Mouse (Mus musculus): ENCODE measurements around the gene Zbtb7a. TPM values are rescaled to one million over a fixed set of nuclear protein-coding genes. Genes with fewer than 3 reads are reported as not detected.

The Zbtb7a gene
- polyA plus RNA-seq, 1 experiment: 12.7 TPM

DNA sequence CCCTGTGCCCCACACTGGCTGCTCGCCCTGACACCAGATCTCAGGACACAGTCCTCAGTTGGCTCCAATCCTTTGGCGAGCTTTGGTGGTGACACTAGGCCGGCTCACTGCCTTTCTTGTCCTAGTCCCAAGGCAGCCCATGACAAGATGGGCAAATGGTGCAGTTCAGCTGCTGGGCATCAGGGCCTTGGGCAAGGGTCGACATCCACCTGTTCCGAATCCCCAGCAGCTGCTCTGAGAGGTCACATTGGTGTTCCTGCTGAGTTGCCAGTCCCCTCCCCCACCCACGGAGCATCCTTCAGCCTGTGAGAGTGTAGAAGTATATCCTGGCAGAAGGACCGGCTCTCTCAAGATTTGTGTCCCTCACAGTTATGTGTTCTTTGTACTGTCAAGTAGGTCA, 14.4 kb upstream of the Zbtb7a start:
- TF ChIP-seq CTCF (IDR thresholded peaks at IDR 0.05; ENCODE audit: borderline replicate concordance, extremely low read depth, insufficient read depth, insufficient read length) (no peak), POLR2A (IDR thresholded peaks at IDR 0.05; ENCODE audit: borderline replicate concordance, extremely low read depth, insufficient read depth, insufficient read length, poor library complexity, severe bottlenecking) (no peak)
- no peak for DNase-seq (ENCODE audit: low read depth)

- no peak for DNase-seq (ENCODE audit: low read depth)
- TF ChIP-seq POLR2A (IDR thresholded peaks at IDR 0.05; ENCODE audit: borderline replicate concordance, extremely low read depth, insufficient read depth, insufficient read length, poor library complexity, severe bottlenecking) (no peak), CTCF (IDR thresholded peaks at IDR 0.05; ENCODE audit: borderline replicate concordance, extremely low read depth, insufficient read depth, insufficient read length) (no peak)
Measured at GRCm38 (mm10) chr10:81122889-81123288, 12.1 kb upstream of the Zbtb7a start.

- no peak for DNase-seq (ENCODE audit: low read depth)
Measured at GRCm38 (mm10) chr10:81123500-81123899, 11.5 kb upstream of the Zbtb7a start.

GRCm38 (mm10) chr10:81134181-81134587, 836 bp upstream of the Zbtb7a start:
- TF ChIP-seq POLR2A (IDR thresholded peaks at IDR 0.05; ENCODE audit: borderline replicate concordance, extremely low read depth, insufficient read depth, insufficient read length, poor library complexity, severe bottlenecking): no peak
- no peak for DNase-seq (ENCODE audit: low read depth)

More at GRCm38 (mm10) chr10:81123500-81123899, 11.5 kb upstream of the Zbtb7a start:
- TF ChIP-seq POLR2A (IDR thresholded peaks at IDR 0.05; ENCODE audit: borderline replicate concordance, extremely low read depth, insufficient read depth, insufficient read length, poor library complexity, severe bottlenecking): no peak
- no peak for TF ChIP-seq CTCF (IDR thresholded peaks at IDR 0.05; ENCODE audit: borderline replicate concordance, extremely low read depth, insufficient read depth, insufficient read length)

DNA sequence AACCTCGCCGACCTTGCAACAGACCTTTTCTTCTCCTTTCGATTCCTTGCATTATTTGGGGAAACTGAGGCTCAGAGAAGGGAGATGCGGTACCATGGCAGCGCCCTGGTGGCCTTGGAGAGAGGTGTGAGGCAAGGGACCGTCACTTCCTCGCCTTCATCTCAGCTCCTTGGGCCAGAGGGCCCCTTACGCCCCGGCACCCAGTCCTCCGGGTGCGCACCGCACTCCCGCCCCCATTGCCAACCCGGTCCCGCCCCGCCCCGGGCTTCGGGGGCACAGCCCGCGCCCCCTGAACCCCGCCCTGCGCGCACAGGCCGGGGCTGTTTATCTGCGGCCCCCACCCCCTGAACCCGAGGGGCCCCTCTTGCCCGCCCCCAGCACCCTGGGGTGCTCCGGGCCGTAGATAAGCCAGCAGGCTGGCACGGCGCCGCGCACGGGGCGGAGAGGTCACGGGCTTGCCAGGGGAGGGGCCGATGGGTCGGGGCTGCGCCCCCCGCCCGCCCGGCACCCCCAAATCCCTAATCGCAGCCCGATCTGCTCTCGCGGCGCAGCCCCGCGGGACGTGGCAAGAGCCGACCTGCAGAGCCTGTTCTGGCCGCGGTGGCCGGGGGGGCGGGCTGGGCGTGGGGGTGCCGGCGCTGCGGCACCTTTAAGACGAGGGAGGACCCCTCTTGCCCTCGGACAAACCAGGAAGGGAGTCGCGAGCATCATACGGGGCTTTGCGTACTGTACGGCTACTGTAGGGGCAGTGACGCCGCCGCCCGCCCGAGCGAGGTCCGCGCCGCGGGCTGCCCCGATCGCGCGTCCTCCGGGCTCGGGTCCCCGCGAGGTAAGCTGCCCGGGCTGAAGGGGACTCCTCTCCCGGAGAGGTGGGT, 1.0 kb downstream of the Zbtb7a start:
- peak; percentile 82 for DNase-seq (ENCODE audit: low read depth)
- TF ChIP-seq CTCF (IDR thresholded peaks at IDR 0.05; ENCODE audit: borderline replicate concordance, extremely low read depth, insufficient read depth, insufficient read length) (peak; percentile 17; the same call in 1 of the 2 replicates), POLR2A (IDR thresholded peaks at IDR 0.05; ENCODE audit: borderline replicate concordance, extremely low read depth, insufficient read depth, insufficient read length, poor library complexity, severe bottlenecking) (peak; percentile 60)

- DNase-seq (ENCODE audit: low read depth): no peak
Measured at GRCm38 (mm10) chr10:81136706-81137231, 1.7 kb downstream of the Zbtb7a start.

DNA sequence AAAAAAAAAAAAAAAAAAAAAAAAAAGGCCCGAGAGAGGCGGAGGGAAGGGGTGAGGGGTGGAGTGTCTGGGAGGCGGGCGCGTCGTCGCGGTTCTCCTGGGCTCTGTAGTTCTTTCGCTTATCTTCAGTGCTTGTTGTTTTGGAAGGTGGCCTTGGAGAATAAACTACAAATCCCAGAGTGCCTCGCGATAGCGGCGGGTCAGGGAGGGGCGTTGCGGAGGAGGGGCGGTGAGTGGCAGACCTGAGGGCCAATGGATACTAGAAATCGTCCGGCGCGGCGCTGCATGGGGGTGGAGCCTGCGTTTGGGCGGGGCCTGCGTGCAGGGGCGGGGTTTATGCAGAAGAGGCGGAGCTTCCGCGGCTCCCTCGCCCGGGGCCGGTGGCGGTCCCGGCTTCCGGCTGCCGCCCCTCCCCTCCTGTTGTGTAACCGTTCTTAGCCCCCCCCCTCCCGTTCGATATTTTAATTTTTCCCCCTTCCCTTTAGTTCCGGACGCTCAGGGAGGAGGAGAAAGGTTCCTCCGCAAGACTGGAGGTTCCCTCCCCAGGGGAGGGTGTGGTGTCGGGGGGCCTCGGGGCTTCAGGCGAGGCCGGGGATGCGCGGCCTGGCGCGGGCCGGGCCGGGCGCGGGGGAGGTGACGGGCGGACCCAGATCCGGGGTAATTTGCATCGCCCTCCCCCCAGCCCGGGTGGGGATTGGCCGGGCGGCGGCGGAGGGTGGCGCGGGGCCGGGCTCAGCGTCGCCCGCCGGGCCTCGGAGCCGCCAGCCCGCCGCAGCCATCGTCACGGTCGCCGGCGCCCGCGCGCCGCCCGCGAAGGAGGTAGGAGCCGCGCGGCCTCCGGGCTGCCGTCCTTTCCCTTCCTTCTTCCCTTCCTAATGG, 2.5 kb downstream of the Zbtb7a start:
- peak; percentile 100 for DNase-seq (ENCODE audit: low read depth)
- peak; percentile 69; the same call in 1 of the 2 replicates for TF ChIP-seq POLR2A (IDR thresholded peaks at IDR 0.05; ENCODE audit: borderline replicate concordance, extremely low read depth, insufficient read depth, insufficient read length, poor library complexity, severe bottlenecking)
- TF ChIP-seq CTCF (IDR thresholded peaks at IDR 0.05; ENCODE audit: borderline replicate concordance, extremely low read depth, insufficient read depth, insufficient read length): no peak

More at GRCm38 (mm10) chr10:81136706-81137231, 1.7 kb downstream of the Zbtb7a start:
- TF ChIP-seq POLR2A (IDR thresholded peaks at IDR 0.05; ENCODE audit: borderline replicate concordance, extremely low read depth, insufficient read depth, insufficient read length, poor library complexity, severe bottlenecking): peak; percentile 30; the same call in 1 of the 2 replicates
- no peak for TF ChIP-seq CTCF (IDR thresholded peaks at IDR 0.05; ENCODE audit: borderline replicate concordance, extremely low read depth, insufficient read depth, insufficient read length)

DNA sequence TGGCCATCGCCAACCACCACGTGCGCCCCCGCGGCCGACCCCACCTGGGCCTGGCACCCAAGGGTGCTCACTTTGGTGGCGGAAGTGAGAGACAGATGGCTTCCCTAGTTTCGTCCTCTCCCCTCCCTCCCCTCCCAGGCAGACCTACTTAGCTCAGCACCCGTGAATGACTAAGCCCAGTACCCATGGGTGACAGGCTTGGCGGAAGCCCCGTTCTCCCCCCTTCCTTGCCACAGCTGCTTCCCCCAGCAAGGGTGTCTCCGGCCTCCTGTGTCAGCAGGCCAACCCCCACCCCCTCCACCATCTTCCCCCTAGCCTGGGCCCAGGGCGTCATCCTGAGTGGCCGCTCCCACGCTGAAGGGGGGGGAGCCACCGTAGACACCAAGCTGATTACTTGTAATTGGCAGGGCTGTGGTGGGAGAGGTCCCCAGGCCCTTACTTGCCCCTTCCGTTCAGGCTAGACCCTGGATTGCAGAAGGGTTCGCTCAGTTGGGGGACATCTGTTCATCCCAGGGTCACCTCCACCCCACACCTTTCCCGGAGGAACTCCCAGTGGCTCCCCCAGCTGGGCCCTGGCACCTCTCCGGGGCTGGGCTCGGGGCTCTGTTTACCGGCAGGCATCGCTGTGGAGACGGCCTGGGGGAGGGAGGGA, 3.2 kb downstream of the Zbtb7a start:
- peak; percentile 51 for DNase-seq (ENCODE audit: low read depth)

GRCm38 (mm10) chr10:81138821-81139528, 4.0 kb downstream of the Zbtb7a start:
- TF ChIP-seq POLR2A (IDR thresholded peaks at IDR 0.05; ENCODE audit: borderline replicate concordance, extremely low read depth, insufficient read depth, insufficient read length, poor library complexity, severe bottlenecking): no peak
- no peak for TF ChIP-seq CTCF (IDR thresholded peaks at IDR 0.05; ENCODE audit: borderline replicate concordance, extremely low read depth, insufficient read depth, insufficient read length)
- no peak for DNase-seq (ENCODE audit: low read depth)

More for the DNA sequence above, 3.2 kb downstream of the Zbtb7a start:
- no peak for TF ChIP-seq POLR2A (IDR thresholded peaks at IDR 0.05; ENCODE audit: borderline replicate concordance, extremely low read depth, insufficient read depth, insufficient read length, poor library complexity, severe bottlenecking)
- no peak for TF ChIP-seq CTCF (IDR thresholded peaks at IDR 0.05; ENCODE audit: borderline replicate concordance, extremely low read depth, insufficient read depth, insufficient read length)

- TF ChIP-seq POLR2A (IDR thresholded peaks at IDR 0.05; ENCODE audit: borderline replicate concordance, extremely low read depth, insufficient read depth, insufficient read length, poor library complexity, severe bottlenecking) (no peak), CTCF (IDR thresholded peaks at IDR 0.05; ENCODE audit: borderline replicate concordance, extremely low read depth, insufficient read depth, insufficient read length) (no peak)
- no peak for DNase-seq (ENCODE audit: low read depth)
Measured at GRCm38 (mm10) chr10:81139529-81139846, 4.5 kb downstream of the Zbtb7a start.

Data from brain, embryonic 14.5 days (tissue).